Mouse (Mus musculus) heart, embryonic 12.5 days (tissue): ENCODE results near the gene Mdfic. TPM values are rescaled to one million over a fixed set of nuclear protein-coding genes. Genes with fewer than 3 reads are reported as not detected.

Source experiments
- ATAC-seq: fragments of 200-750 bp; cut with Nextera tagmentation; 2 replicates; pipeline ENCODE4 v1.8.0; 2017; ENCODE audit warnings: moderate TSS enrichment, moderate library complexity; ENCODE audit not compliant: insufficient number of reproducible peaks, low FRiP score
- H3K27ac ChIP-seq: fragments of 300-500 bp; sonication (generic); 2 replicates; pipeline ENCODE4 v1.5.1; 2016; ENCODE audit warnings: mild to moderate bottlenecking, moderate library complexity; ENCODE audit not compliant: poor library complexity, severe bottlenecking
- H3K27me3 ChIP-seq: fragments of 300-500 bp; sonication (generic); replicated peaks from 2 replicates; pipeline ENCODE4 v1.6.1; 2016; ENCODE audit warnings: mild to moderate bottlenecking, moderate library complexity
- H3K36me3 ChIP-seq: fragments of 300-500 bp; sonication (generic); 2 replicates; pipeline ENCODE4 v1.6.1; 2016; ENCODE audit warnings: mild to moderate bottlenecking, moderate library complexity
- H3K4me1 ChIP-seq: fragments of 300-500 bp; sonication (generic); replicated peaks from 2 replicates; pipeline ENCODE4 v1.6.1; 2016; ENCODE audit warnings: mild to moderate bottlenecking
- H3K4me2 ChIP-seq: fragments of 300-500 bp; sonication (generic); 2 replicates; pipeline ENCODE4 v1.6.1; 2016; ENCODE audit warnings: mild to moderate bottlenecking, moderate library complexity
- H3K4me3 ChIP-seq: fragments of 300-500 bp; sonication (generic); 2 replicates; pipeline ENCODE4 v1.5.1; 2016; ENCODE audit warnings: mild to moderate bottlenecking
- H3K9ac ChIP-seq: fragments of 300-500 bp; sonication (generic); 2 replicates; pipeline ENCODE4 v1.6.1; 2016; ENCODE audit warnings: mild to moderate bottlenecking, moderate library complexity
- H3K9me3 ChIP-seq: fragments of 300-500 bp; sonication (generic); replicated peaks from 2 replicates; pipeline ENCODE4 v1.6.1; 2016; ENCODE audit warnings: mild to moderate bottlenecking, moderate library complexity
- WGBS: fragments of 180-500 bp; shearing (Covaris S2); methylation state at CpG from one replicate; pipeline ENCODE4 v1.1.7; 2016; 5-methylcytosine and 5-hydroxymethylcytosine counted together
- polyA plus RNA-seq: library from polyadenylated mRNA; unstranded; fragments of >200 nt; fragmentation: Nextera tagmentation; extraction: Ambion mirVana; gene quantifications from 2 replicates; pipeline ENCODE4 v1.2.1, GENCODE M21; 2016

Gene Mdfic
- polyA plus RNA-seq, 1 experiment from 2014 or later, result 7.0 TPM

DNA sequence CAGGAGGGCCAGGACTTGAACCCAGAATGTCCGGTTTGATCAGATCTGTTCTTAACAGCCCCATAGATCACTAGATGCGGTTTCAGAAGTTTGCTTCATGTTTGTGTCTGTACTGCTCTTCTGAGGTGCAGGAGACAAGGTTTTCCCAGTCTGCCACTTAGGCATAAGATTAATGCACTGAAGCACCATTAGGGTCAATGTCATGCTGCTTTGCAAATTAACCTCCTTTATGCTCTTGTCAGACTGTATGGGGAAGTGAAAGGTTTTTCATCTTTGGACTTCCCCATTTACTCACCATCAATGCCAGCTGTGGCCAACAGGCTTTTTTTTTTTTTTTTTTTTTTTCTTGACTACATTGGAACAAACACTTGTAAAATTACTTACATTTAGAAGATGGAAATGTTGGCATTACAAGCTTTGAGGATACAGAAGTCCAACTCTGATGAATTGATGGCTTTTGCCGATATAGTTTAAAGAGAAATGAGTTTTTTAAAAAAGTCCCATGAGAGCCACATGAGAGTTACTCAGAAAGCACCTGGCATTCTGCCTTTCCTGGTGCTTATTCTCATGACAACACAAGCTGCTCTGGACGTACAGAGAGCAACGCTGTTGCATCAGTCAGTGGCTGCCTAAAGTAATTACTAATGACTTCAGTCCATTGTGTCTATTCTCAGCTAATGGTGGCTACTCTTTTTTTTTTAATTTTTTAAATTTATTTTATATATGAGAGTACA is 121.2 kb downstream of the Mdfic start:
- Histone ChIP-seq H3K9ac (no peak overlapping the region), H3K36me3 (no peaks in the 10 kb centered on the region), H3K4me1 (no peaks in the 10 kb centered on the region), H3K4me2 (no peak overlapping the region), H3K27ac (no peak overlapping the region), H3K27me3 (no peaks in the 10 kb centered on the region), H3K4me3 (no peak overlapping the region), H3K9me3 (no peaks in the 10 kb centered on the region)
- no peak for ATAC-seq
- 87% methylated on average over 5 of the region's 5 CpGs for WGBS

DNA sequence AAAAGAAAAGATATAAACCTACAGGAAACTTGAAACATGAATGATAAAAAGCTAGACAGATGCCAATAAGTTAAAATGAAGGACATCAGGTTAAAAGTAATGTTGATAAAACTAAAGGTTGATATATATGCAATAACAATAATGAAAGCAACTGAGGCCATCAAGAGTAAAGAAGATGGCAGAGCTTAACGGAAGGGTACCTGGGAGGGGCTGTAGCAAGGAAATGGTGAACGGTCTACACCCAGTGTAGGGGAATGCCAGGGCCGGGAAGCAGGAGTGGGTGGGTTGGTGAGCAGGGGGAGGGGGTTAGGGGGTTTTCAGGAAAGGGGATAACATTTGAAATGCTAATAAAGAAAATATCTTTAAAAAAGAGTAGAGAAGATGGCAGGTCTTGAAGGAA is 122.8 kb downstream of the Mdfic start:
- no peak for ATAC-seq
- no peak overlapping the region for H3K27ac ChIP-seq
- no peaks in the 10 kb centered on the region for H3K9me3 ChIP-seq
- WGBS, result 88% methylated on average over 3 of the region's 3 CpGs
- no peaks in the 10 kb centered on the region for H3K27me3 ChIP-seq
- no peak overlapping the region for H3K9ac ChIP-seq
- no peaks in the 10 kb centered on the region for H3K4me1 ChIP-seq
- H3K4me3 ChIP-seq, result no peak overlapping the region
- no peaks in the 10 kb centered on the region for H3K36me3 ChIP-seq
- no peak overlapping the region for H3K4me2 ChIP-seq

DNA sequence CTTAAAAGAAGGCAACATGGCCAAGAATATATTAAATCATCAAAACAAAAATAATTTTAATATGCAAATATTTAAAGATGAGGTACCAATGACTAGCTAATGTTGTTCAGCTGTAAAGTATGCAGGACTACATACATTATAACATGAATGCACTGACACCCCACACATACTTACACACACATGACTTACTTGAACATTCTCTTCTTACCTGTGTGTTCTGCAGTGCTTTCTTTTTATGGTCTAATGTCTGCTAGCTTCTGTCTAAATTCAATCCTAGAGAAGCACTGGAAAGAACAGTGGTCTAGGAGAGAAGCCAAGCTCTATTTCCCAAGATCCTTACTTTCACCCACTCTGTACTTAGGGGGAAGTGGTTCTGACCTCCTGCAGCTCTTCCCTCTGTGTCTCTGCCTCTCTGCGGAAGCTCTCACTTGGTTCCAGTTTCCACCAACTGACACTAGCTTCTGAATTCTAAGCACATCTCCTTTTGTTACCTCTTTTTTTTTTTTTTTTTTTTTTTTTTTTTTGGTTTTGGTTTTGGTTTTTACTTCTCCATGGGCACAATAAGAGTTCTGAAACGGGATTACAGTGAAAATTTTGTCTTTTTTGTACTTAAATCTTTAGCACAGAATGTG is 125.4 kb downstream of the Mdfic start:
- Histone ChIP-seq H3K9me3 (no peaks in the 10 kb centered on the region), H3K36me3 (no peaks in the 10 kb centered on the region), H3K9ac (no peak overlapping the region), H3K4me3 (no peak overlapping the region), H3K27me3 (no peaks in the 10 kb centered on the region), H3K4me1 (no peaks in the 10 kb centered on the region), H3K4me2 (no peak overlapping the region), H3K27ac (no peak overlapping the region)
- ATAC-seq, result no peak
- WGBS, result 73% methylated on average over 2 of the region's 2 CpGs
